Mouse (Mus musculus): Measurements from ENCODE around the gene Txnrd2.

DNA sequence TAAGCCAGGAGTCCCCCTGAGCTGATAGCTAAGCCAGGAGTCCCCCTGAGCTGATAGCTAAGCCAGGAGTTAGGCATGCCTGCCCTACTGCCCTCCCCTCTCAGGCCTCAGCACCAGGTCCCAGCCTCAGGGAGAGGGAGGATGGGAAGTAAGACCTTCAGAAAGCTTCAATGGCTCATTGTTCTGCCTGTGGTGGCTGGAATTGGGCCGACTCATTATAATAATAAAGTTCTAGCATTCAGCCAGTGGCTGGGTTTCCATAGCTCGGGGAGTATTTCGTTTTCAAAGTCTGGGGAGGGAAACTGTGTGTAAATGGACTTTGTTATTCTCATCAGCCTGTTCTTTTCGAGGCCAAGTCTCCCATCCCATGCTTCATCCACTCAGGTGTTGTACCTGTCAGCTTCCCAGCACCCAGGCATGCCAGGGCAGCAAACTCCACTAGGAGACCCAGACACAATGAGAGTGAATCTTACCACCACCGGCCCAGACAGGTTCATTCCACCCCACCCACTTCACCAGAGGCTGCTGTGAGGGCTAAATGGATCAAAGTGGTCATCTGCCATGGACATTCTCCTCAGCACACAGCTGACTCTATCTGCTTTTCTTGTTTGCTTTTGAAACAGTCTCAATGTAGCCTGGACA lies 58.7 kb downstream of the Txnrd2 start:
- TF ChIP-seq CTCF (IDR thresholded peaks at IDR 0.05; ENCODE audit: borderline replicate concordance, insufficient read depth, low read length) (no peak), POLR2A (IDR thresholded peaks at IDR 0.05; ENCODE audit: low read depth, low read length) (no peak)

All from embryonic fibroblast, embryonic 13.5 days (primary cell).